Mouse (Mus musculus) T-helper 1 cell (primary cell): ENCODE results near the gene Shd.

ENCODE experiments used
- in situ Hi-C: fragments of 300-600 bp; cut with MboI, MseI; formaldehyde crosslinking; loops from one replicate; pipeline ENCODE4 v1.15.1; 2025; ENCODE audit warnings: high pct_unique_total_duplicates

The Shd gene

DNA sequence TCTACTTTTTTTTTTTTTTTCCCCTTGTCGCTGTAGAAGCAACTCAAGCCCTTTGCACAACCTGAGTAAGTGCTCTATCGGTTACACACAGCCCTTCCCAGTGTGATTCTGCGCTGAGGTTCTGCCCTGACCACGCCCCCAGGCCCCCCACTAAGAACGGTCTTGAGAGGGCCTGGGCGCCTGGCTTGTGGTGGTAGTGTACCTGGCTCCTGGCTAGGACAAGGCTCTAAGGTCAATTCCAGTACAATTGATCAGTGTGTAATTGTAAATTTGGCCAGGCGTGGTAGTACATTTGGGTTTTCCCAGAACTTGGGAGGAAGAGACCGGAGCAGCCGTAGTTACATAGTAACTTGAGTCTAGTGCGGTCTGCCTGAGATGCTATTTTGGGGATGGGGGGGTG, 36.7 kb downstream of the Shd start:
- in situ Hi-C loops: loop anchor here (5.0 kb wide), 2 partner anchors 1385 to 1865 kb away; no protein-coding TSS in a partner anchor

DNA sequence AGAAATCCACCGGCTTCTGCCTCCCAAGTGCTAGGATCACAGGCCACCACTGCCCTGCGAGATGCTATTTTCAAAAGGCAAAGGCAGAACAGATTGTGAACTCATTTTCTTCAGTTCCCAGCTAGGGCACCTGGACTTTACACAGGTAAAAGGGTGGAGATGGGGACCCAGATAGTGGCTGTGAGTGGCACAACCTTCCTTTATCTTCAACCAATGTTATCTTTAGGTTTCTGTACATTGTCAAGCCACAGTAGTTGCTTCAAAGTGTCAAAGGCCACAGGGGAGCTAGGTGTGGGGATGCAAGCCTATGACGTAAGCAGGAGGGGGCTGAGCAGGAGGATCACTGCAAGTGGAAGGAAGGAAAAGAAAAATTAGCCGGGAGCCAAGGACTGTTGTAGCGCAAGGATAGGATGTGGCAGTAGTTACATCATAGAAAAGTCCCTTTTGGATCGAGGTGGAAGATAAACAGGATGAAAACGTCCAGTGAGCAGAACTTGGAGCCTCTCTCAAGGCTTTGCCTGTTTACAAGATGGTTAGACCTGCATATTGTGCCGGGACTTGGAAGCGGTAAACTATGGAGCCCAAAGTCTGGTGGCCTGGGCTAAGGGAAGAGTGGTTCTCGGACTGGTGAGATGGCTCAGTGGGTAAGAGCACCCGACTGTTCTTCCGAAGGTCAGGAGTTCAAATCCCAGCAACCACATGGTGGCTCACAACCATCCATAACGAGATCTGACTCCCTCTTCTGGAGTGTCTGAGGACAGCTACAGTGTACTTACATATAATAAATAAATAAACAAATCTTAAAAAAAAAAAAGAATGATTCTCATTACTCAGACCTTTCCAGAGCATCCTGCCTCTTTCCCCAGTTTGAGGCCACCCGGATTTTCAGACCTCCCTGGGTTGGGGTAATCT, 37.4 kb downstream of the Shd start:
- in situ Hi-C loops: loop anchor here (5.0 kb wide), 2 partner anchors 1385 to 1865 kb away; no protein-coding TSS in a partner anchor

DNA sequence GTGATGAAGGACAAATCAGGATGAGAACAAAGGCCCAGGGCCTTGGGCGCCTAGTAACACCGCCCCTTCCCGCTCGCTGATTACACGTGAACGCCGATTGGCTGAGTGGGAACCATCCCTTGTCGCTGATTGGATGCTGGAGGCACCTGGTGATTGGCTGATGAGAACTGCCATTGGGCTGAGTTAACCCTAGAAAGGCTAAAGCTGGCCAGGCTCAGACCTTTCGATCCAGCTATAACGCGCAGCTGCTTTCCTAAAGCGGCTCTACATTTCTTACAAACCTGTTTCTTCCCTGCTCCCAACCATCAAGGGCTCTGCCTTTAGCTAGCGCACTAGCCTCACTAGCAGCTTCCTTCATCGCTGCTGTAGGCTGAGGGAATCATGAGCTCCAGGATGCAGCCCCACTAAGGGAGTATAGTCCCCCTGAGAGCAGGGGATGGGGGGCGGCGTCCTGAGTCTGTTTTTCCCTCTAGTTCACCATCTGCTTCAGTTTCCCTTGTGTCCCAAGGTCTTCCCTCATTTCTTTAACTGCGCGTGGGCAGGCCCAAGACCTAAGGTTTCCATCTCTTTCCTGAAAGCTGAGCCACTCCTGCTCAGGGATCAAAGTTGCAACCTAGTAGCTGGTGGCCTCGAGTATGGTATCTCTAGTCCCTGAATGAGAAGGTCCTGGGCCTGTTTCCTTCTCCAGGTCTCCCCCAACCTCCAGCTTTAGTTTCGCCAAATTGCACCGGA, 38.3 kb downstream of the Shd start:
- in situ Hi-C loops: loop anchor here (5.0 kb wide), 2 partner anchors 1384 to 1866 kb away; no protein-coding TSS in a partner anchor

DNA sequence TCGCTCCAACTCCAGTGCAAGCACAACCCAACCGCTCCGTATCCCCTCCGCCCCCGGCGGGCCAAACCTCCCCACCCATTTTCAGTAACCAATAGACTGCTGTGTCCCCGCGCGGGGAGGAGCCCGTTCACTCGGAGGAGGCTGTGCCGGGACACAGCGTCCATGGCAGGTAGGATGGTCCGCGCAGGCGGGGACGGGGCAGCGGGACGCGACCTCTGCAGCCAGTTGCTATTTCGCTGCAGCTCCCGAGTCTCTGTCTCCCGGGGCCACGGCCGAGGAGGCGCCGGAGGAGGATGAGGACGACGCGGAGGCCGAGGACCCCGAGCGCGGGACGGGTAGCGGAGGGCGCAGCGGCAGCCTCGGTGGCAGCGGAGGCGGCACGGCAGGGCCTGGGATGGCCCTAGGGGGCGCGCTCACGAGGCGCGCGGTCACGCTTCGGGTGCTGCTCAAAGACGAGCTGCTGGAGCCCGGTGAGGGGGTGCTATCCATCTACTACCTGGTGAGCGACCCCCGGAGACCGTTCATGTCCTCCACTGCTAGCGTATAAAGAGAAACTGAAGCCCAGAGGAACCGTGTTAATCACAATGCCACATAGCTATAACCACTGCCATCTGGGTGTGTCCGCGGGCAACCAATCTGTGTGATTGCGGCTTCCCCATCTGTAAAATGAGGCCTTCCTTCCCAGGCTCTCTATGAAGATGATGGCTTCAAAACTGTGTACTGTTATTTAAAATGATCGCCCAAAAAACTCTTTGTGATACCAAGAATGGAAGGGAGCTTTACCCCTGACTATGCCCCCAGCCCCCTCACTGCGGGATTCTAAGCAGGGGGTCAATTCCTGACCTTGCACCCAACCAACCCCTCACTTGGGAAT, 39.1 kb downstream of the Shd start:
- in situ Hi-C loops: loop anchor here (5.0 kb wide), 2 partner anchors 1383 to 1867 kb away; no protein-coding TSS in a partner anchor

DNA sequence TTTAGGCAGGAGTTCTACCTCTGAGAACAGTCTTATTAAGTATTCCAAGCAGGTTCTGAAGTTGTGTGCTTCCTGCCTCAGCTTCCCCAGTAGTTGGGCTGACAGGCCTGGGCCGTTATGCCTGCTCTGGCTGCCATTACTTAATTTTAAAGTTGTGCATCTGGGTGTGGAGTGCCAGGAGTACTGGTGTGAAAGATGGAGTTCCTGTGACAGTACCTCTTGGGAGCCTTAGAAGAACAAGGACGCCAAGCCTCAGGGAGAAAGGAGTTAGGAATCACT, 39.6 kb downstream of the Shd start:
- in situ Hi-C loops: loop anchor here (5.0 to 10.0 kb wide), 3 partner anchors 45 to 1868 kb away; no protein-coding TSS in a partner anchor

DNA sequence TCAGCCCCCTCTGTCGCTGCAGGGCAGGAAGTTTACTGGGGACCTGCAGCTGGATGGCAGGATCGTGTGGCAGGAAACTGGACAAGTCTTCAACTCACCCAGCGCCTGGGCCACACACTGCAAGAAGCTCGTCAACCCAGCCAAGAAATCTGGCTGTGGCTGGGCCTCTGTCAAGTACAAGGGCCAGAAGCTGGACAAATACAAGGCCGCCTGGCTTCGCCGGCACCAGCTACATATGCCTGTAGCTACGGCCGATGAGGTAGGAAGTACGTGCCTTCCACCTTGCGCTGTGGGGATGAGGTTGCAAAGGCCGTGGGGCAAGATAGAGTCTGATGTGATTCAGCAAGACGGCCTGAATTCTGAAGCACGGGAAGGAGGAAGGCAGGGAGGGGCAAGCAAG, 40.0 kb downstream of the Shd start:
- in situ Hi-C loops: loop anchor here (10.0 kb wide), 1 partner anchor 45 kb away; no protein-coding TSS in a partner anchor

DNA sequence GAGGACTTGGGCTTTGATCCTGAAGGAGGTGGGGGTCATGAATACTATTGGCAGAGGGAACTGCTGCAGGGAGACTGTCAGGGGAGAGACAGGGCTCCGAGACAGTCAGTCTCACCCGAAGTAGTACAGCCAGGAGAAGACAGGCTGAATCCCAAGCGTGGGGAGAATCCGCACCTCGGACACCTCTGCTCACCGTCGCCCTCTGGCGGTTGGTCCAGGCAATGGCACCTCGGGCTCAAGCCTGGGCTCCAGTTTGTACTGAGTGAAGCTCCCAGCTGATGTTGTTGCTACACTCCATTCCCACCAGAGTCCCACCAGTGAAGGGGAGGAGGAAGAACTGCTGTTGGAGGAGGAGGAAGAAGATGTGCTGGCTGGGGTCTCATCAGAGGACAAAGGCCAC, 40.4 kb downstream of the Shd start:
- in situ Hi-C loops: loop anchor here (10.0 kb wide), 1 partner anchor 46 kb away; no protein-coding TSS in a partner anchor

DNA sequence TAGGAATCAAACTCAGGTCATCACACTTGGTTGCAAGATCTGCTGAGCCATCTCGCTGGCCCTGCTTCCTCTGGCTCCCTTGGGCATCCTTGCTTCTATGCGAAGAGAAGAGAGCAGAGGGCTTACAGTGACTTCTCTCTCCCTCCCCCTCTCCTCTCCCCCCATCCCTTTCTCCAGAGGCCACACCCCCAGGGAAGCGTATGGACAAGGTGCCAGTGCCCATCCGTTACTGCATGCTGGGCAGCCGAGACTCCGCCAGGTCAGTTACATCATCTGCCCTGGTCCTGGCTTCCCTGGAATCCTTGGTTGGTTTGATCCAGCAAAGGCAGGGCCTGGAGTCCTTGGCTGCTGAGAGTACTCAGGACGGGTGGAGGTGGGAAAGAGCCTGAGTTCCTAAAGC, 41.2 kb downstream of the Shd start:
- in situ Hi-C loops: loop anchor here (10.0 kb wide), 1 partner anchor 47 kb away; no protein-coding TSS in a partner anchor

DNA sequence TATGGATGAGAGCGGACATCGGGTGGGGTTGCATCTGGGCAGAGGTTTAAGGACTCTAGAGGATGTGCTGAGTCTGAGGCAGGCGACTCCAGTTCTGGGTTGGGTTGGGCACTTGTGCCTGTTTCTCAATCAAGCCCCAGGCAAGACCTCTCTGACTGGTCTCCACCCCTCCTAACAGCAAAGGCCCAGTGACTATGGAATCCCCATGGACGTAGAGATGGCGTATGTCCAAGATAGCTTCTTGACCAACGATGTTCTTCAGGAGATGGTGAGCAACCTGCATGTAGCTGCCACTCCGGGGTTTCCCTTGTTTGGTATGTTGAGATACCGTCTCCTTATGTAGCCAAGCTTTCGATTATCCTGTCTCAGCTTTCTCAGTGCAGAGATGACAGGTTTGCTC, 45.0 kb downstream of the Shd start:
- in situ Hi-C loops: loop anchor here (10.0 kb wide), 1 partner anchor 50 kb away; no protein-coding TSS in a partner anchor

DNA sequence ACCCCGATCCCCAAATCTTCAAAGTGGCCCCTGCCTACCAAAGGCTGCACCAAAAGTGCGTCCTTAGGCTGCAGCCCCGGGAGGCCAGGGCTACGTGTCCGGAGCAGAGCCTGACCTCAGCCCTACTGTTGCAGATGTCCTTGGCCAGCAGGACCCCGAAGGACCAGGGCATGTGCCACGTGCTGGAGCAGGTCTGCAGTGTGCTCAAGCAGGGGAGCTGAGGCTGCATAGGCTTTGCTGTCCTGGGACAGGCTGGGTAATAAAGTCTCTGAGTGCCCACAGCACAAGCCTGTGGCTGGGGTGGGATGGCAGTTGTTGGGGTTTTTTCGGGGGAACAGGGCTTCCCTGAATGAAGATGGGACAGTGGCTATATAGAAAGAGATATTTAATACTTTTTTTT, 46.1 kb downstream of the Shd start:
- in situ Hi-C loops: loop anchor here (10.0 kb wide), 1 partner anchor 52 kb away; no protein-coding TSS in a partner anchor

DNA sequence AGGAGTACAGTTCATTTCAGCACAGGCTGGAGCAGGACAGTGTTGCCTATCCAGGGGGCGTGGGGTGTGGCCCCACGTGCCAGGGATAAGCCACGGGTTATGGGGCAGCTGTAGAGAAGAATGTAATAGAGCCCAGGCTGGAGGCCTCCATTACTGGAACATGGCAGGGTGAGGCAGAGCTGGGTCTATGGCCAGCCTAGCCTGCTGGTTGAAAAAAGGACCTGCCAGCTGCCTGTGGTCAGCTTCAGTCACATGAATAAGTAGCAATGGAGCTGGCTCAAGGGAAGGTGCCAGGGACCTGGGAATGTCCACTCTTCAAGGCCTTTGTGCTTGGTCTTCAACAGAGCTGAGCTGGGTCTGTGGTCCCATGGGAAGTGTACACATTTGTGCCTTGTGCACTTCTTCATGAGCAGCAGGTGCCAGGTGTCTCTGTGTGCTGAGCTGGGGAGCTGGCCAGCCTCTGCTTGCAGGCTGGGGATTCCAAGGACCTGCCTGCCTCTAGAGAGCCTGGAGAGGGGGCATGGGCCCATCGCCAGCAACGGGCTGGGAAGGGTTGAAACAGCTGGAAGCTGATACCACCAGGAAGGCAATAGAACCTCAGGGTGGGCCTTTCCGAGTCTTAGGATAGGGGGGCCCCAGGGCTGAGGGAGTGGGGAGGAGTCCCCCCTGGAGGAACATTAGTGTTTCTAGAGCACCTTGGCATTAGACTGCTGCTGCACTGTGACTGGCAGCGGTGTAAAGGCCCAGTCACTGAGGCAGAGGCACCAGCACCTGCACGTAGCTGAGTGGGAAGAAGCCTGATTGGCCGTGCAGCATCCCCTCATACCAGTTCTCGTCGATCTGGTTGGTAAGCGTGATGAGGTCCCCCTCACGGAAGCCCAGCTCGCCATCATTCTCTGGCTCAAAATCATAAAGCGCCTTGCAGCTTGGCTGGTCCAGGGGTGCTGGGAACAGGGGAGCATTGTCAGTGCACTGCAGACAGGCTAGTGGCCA, 46.8 kb downstream of the Shd start:
- in situ Hi-C loops: loop anchor here (10.0 kb wide), 1 partner anchor 52 kb away; no protein-coding TSS in a partner anchor

DNA sequence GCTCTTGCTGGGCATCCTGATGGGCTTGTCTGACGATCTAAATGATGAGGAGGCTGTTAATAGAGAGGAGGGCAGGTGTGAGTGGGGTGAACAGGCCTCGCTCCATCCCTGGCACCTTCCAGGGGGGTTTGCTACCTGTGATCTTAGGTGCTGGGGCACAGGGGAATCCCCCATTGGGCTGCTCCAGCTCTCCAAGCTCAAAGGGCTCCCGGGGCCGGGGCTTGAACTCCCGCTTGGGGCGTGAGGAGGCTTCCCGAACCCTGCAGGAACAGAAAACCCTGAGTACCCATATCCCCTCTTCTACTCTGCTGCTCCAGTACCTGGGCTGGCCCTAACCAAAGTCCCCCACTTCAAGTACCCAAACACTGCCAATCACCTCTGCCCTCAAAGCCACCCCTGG, 47.6 kb downstream of the Shd start:
- in situ Hi-C loops: loop anchor here (10.0 kb wide), 1 partner anchor 53 kb away; no protein-coding TSS in a partner anchor

DNA sequence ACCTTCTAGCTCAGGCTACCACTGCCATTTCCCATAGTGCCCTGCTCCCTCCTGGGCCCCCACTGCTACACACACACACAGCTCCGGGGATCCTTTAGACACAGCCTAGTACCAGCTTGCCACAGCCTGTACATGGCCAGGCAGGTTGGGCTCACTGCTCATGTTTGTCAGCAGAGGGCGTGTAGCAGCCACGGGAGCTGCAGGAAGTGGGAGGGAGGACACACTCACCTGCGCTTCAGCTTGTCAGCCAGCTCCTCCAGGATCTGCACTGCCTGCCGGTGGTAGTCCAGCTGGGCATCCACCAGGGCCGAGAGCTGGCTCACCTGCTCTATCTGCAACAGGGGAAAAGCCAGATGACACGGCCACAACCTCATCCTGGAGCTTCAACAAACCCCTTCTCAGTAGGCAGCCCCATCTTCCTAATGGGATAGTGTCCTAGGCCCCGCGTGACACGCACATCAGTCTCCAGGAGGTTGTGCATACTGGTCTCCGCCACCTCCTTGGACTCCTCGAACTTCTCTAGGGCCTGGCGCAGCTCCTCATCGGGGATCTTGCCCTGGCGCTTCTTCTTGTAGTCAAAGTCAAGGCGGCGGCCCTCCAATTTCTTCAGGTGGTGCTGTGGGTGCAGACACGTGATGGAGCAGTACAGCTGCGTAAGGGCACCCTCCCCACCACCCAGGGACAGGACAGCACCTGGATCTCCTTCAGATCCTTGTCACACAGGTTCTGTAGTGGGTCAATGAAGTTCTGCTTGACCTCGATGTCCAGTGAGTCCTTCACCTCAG, 48.3 kb downstream of the Shd start:
- in situ Hi-C loops: loop anchor here (10.0 kb wide), 1 partner anchor 54 kb away; no protein-coding TSS in a partner anchor

DNA sequence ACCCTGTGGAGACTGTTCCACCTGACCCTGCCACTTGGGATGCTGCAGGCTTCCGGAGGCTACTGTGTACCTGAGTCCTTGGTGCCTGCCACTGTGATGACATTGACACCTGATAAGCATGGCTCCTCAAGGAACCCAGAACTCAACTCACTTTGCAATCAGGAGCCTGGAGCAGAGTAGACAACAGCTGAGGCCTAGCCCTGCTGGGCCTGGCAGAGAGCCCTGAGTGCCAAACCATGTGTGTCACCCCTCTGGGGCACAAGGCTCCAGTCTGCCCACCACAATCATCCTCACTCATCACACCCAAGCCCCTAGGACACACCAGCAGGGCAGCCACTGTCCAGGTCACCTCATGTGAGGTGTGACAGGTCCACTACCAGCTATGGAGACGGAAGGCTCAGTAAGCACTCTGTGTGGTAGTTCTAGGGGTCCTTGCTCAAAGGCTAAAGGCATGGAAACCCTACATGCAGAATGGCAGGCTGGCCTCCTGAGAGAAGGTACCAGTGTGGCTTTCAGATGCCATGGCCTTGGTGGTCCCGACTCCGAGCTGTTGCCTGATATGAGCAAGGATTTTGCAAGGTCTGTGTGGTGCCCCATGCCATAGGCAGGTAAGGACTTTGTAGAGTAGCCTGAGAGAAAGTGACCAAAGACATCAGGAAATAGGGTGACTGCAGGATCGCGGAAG, 50.3 kb downstream of the Shd start:
- in situ Hi-C loops: no loop called here

DNA sequence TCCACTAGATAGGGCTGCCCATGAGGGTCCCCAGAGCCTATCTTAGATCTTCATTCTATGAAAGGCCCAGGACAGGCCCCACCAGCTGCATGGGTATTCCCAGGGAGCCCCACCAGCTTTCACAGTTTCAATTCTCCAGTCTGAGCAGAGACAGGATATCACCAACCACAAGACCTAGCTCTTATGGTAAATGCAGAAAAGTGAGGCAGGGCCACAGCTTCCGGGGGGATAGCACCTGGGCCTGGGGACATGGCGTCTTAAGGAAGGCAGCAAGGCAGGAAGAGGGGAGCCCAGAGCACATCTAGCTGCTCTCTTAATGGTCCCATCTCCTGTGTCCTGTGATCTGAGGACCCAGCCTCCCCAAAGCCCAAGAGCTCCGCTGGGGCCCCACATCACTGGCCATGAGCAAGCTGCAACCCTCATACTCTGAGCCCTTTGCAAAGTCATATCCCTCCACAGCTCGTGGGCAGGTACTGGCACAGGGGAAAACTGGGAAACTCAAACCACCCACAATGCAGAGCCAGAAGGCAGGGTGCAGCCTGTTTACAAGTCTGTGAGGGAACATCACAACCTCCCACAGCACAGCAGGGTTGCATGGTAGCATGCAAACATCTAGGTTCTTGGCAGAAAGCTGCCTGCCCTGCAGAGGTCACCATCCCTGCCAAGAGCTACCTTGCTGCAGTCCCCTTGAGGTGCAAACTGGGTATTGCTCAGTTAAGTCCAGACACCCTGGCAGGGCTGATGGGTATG, 51.1 kb downstream of the Shd start:
- in situ Hi-C loops: no loop called here

DNA sequence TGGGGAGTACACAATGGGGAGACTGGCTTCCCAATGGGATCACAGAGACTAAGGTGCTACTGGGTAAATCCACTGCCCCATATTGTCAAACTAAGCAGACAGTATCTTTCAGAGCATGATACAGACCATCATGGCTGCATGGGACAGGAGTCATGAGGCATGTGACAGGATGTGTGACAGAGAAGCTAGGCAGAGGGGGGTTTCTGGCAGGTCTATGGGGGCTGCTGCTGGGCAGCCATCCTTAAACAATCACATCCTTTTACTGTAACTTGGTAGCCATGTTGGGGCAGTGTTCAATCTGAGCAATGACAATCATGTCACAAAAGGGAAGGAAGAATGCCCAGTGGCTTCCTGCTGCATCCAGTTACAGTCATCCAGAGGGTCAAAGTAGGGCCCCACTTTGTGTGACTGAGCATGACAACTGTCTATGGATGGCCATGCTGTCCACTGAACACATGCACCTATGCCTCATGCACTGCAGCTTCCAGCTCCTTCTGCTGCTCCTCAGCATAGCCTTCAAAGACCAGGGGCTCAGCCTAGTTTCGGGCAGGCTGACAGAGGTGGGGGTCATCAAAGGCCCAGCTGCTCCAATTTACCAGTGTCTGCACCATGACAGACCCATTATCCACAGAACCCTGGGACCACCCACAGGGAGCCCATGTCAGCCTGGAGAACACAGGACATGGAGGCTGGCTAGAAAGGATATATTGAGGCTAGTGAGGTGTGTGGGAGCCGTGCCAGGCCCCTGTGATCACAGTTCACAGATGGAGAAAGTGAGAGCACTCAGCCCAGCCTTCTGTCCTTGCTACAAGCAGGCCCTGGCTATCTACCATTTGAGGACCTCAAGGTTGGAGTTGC, 52.1 kb downstream of the Shd start:
- in situ Hi-C loops: no loop called here

DNA sequence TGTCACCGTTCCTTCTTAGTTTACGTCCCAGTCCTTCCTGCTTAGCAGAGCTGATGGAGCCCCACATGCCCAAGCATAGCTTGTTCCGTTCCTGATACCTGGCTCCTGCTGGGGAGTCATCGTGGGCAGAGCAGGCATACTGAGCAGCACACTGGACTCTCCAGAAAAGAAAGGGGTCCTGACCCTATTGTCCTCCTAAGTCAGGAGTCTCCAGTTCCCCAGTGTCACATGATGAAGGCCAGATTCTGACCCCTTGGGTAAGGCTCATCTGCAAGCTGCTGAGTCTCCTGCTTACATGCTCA, 52.7 kb downstream of the Shd start:
- in situ Hi-C loops: no loop called here
